Mouse (Mus musculus) intestine, embryonic 14.5 days (tissue): Measurements from ENCODE around the gene Med10. TPM values are rescaled to one million over a fixed set of nuclear protein-coding genes. Genes with fewer than 3 reads are reported as not detected.

Source experiments
- ATAC-seq: fragments of 200-750 bp; cut with Nextera tagmentation; replicated peaks from 2 replicates; pipeline ENCODE4 v1.8.0; 2017; ENCODE audit warnings: low read depth, moderate number of reproducible peaks, moderate TSS enrichment, moderate library complexity; ENCODE audit not compliant: low FRiP score, low TSS enrichment
- DNase-seq: peaks from one replicate; pipeline ENCODE4 v3.0.0-alpha.2; 2018; ENCODE audit warnings: low spot score
- H3K27ac ChIP-seq: fragments of 300-500 bp; sonication (generic); 2 replicates; pipeline ENCODE4 v1.5.1; 2014; ENCODE audit warnings: low read depth, mild to moderate bottlenecking, control low read depth
- H3K27me3 ChIP-seq: fragments of 300-500 bp; sonication (generic); replicated peaks from 2 replicates; pipeline ENCODE4 v1.6.1; 2014; ENCODE audit warnings: low read length, control low read depth; ENCODE audit not compliant: control insufficient read depth, insufficient read depth
- H3K36me3 ChIP-seq: fragments of 300-500 bp; sonication (generic); 2 replicates; pipeline ENCODE4 v1.6.1; 2014; ENCODE audit warnings: low read length, control low read depth; ENCODE audit not compliant: control insufficient read depth, insufficient read depth
- H3K4me1 ChIP-seq: fragments of 300-500 bp; sonication (generic); replicated peaks from 2 replicates; pipeline ENCODE4 v1.6.1; 2014; ENCODE audit warnings: low read length, control low read depth, mixed read lengths; ENCODE audit not compliant: control insufficient read depth, insufficient read depth
- H3K4me2 ChIP-seq: fragments of 300-500 bp; sonication (generic); 2 replicates; pipeline ENCODE4 v1.6.1; 2014; ENCODE audit warnings: low read length
- H3K4me3 ChIP-seq: fragments of 300-500 bp; sonication (generic); 2 replicates; pipeline ENCODE4 v1.5.1; 2014; ENCODE audit warnings: low read depth, low read length, control low read depth, mixed read lengths
- H3K9ac ChIP-seq: fragments of 300-500 bp; sonication (generic); 2 replicates; pipeline ENCODE4 v1.6.1; 2014; ENCODE audit warnings: mild to moderate bottlenecking, low read length
- H3K9me3 ChIP-seq: fragments of 300-500 bp; sonication (generic); 2 replicates; pipeline ENCODE4 v1.6.1; 2016; ENCODE audit warnings: low read length, control low read depth; ENCODE audit not compliant: control insufficient read depth
- WGBS: fragments of 180-500 bp; shearing (Covaris S2); extraction: QIAGEN DNeasy Blood & Tissue Kit; methylation state at CpG from one replicate; pipeline ENCODE4 v1.1.7; 2014; 5-methylcytosine and 5-hydroxymethylcytosine counted together
- polyA plus RNA-seq: library from polyadenylated mRNA; unstranded; fragments of >200 nt; fragmentation: Nextera tagmentation; extraction: Ambion mirVana; gene quantifications from 2 replicates; pipeline ENCODE4 v1.2.1, GENCODE M21; 2014

Gene Med10
- polyA plus RNA-seq, 1 experiment from 2014 or later, result 129 TPM

DNA sequence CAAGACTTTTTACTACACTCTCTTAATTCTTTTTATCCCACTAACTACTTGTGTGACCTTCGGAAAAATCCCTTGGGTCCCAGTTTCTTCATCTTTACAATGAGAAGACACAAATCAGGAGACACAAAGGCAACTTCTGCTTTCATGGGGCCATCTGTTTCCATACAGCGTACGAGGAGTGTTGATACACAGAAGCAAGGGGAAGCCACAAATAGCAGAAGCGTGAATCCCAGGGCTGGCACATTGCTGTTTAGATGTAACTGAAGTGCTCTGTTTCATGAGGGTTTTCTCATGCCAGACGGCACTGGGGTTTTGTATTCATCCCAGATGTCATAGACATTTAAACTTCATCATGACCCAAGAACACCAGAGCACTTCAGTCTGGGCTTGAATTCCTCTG, 13.5 kb upstream of the Med10 start:
- Histone ChIP-seq H3K9me3 (no peaks in the 10 kb centered on the region), H3K27me3 (no peaks in the 10 kb centered on the region), H3K36me3 (no peaks in the 10 kb centered on the region), H3K4me3 (no peak overlapping the region), H3K4me1 (no peaks in the 10 kb centered on the region), H3K9ac (no peak overlapping the region), H3K4me2 (no peak overlapping the region), H3K27ac (no peak overlapping the region)
- 73% methylated on average over 5 of the region's 5 CpGs for WGBS
- DNase-seq (no peak), ATAC-seq (no peak)

DNA sequence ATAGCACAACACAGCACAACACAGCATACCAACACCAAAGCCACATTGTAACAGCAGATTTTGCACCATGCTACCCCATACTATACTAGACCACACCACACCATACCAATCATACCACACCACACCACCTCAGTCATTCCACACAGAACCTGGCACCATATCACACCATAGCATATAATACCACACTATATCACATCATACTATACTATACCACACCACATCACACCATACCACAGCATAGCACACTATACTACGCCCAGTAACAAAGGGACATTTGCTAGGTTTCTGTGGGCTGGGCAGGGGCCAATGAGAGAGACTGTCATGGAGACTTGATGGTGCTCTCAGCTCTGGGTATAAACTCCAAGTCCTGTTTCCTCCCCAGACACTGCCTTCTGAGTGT, 10.4 kb upstream of the Med10 start:
- DNase-seq (no peak), ATAC-seq (no peak)
- Histone ChIP-seq H3K4me1 (no peaks in the 10 kb centered on the region), H3K9me3 (no peaks in the 10 kb centered on the region), H3K4me2 (no peak overlapping the region), H3K27me3 (no peaks in the 10 kb centered on the region), H3K27ac (no peak overlapping the region), H3K36me3 (no peaks in the 10 kb centered on the region), H3K4me3 (no peak overlapping the region), H3K9ac (no peak overlapping the region)
- 85% methylated on average over 1 of the region's 1 CpGs for WGBS

GRCm38 (mm10) chr13:69792541-69793009, 9.6 kb upstream of the Med10 start:
- Histone ChIP-seq H3K4me2 (no peak overlapping the region), H3K27ac (no peak overlapping the region), H3K4me3 (no peak overlapping the region), H3K4me1 (no peaks in the 10 kb centered on the region), H3K9ac (no peak overlapping the region), H3K36me3 (no peaks in the 10 kb centered on the region), H3K9me3 (no peaks in the 10 kb centered on the region), H3K27me3 (no peaks in the 10 kb centered on the region)
- ATAC-seq (no peak), DNase-seq (no peak)
- WGBS, result 54% methylated on average over 12 of the region's 12 CpGs

DNA sequence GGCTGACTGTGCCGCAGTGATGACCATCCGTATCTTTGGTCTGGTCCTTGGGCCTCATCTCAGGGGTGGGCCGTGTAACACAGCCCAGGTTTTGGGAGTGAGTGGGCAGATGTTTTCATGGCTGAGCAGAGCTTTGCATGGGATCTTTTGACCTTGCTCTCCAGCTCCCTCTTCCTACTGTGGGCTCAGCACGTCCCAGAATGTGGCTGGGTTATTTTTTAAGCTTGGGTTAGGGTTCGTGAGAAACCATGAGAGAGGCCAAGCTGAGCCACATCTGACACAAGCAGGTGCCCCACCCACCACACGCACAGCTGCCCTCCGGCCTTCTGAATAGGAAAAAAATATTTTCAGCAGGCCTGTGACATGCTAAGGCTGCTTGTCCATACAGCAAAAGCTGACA, 7.4 kb upstream of the Med10 start:
- 65% methylated on average over 7 of the region's 7 CpGs for WGBS
- no peak for ATAC-seq

DNA sequence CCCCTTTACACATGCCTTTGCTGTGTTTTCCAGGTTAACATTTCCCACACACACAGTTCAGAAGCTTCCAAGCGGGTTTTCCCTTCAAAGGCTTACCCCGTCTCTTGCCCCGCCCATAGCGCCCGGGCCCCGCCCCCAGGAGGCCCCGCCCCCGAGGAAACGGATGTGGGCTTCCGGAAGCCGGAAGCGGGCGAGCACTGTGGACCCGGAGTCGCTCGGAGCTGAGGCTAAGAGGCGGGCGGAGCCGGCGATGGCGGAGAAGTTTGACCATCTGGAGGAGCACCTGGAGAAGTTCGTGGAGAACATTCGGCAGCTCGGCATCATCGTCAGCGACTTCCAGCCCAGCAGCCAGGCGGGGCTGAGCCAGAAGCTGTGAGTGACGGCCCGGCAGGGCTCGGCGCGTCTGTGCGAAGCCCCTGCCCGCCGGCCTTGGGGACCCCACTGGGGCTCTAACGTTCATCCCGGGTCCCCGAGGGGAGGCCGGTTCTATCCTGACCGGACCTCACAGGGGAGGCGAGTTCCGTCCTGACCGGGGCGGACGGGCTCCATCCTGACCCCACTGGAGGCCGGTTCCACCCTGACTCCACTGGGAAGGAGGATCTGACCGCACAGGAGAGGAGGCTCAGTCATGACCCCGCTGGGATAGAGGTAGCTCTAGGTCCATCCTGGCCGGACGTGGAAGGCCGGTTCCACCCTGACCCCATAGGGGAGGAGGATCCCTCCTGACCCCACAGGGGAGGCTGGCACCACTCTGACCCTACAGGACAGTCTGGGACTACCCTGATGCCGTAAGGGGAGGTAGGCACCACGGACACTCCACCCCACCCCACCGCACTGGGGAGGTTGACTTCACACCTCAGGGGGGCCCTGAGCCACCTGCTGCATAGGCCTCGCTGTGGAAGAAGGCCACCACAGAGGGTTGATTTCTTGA, 7.8 kb downstream of the Med10 start:
- Histone ChIP-seq H3K4me3 (peak overlapping the region; percentile 69), H3K9ac (peak overlapping the region; percentile 85), H3K4me2 (peak overlapping the region; percentile 97), H3K27me3 (no peaks in the 10 kb centered on the region), H3K27ac (no peak overlapping the region), H3K36me3 (peaks cover 31% of the 10 kb centered on the region), H3K4me1 (peaks cover 10% of the 10 kb centered on the region), H3K9me3 (no peaks in the 10 kb centered on the region)
- ATAC-seq, result peak; percentile 97
- DNase-seq, result peak; percentile 98
- under 1% methylated on average over 55 of the region's 55 CpGs for WGBS

More for the DNA sequence above, 7.4 kb upstream of the Med10 start:
- H3K9ac ChIP-seq, result no peak overlapping the region
- H3K27ac ChIP-seq, result no peak overlapping the region
- no peaks in the 10 kb centered on the region for H3K4me1 ChIP-seq
- H3K4me3 ChIP-seq, result no peak overlapping the region
- no peak overlapping the region for H3K4me2 ChIP-seq
- no peaks in the 10 kb centered on the region for H3K36me3 ChIP-seq
- H3K27me3 ChIP-seq, result no peaks in the 10 kb centered on the region
- DNase-seq, result no peak
- H3K9me3 ChIP-seq, result no peaks in the 10 kb centered on the region

DNA sequence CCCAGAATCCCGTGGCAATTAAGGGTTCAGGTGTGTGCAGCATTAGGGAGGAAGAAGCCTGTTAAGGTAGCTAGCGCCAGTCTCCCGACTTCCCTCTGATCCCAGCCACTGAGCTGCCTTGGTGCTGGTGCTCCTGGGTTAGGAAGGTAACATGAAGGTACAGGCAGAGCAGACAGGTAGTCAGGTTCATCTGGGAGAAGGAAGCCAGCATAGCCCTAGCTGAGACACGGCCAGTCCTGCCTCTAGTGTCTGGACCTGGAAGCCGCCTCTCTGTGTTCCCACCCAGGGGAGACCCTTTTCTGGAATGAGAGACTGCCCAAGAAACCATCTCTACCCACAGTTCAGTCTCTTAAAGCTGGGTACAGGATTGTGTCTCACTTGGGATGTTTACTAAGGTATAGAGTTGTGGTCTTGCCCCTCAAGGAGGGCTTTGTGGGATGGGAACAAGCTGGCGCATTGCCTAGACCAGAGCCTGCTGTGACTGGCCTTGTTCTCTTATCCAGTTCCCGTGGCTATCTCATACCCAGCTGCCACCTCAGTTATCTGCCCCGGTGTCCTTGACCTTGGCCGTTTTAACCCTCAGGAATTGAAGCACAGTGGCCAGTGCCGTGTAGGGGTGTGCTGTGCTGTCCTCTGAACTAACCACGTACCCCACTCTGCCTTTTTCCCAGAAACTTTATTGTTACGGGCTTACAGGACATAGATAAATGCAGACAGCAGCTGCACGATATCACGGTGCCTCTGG, 8.9 kb downstream of the Med10 start:
- Histone ChIP-seq H3K4me2 (peak overlapping the region; percentile 97), H3K4me3 (peak overlapping the region; percentile 69), H3K36me3 (peaks cover 42% of the 10 kb centered on the region), H3K9ac (peak overlapping the region; percentile 85), H3K9me3 (no peaks in the 10 kb centered on the region), H3K27me3 (no peaks in the 10 kb centered on the region), H3K4me1 (peaks cover 10% of the 10 kb centered on the region), H3K27ac (no peak overlapping the region)
- WGBS, result 87% methylated on average over 14 of the region's 14 CpGs
- ATAC-seq (no peak), DNase-seq (no peak)

GRCm38 (mm10) chr13:69813870-69814269, 11.7 kb downstream of the Med10 start:
- ATAC-seq (no peak), DNase-seq (no peak)
- peaks cover 10% of the 10 kb centered on the region for H3K4me1 ChIP-seq
- H3K9me3 ChIP-seq, result no peaks in the 10 kb centered on the region
- H3K27ac ChIP-seq, result no peak overlapping the region
- H3K4me2 ChIP-seq, result no peak overlapping the region
- H3K9ac ChIP-seq, result no peak overlapping the region
- peaks cover 55% of the 10 kb centered on the region for H3K36me3 ChIP-seq
- H3K27me3 ChIP-seq, result no peaks in the 10 kb centered on the region
- 90% methylated on average over 5 of the region's 5 CpGs for WGBS
- H3K4me3 ChIP-seq, result no peak overlapping the region

DNA sequence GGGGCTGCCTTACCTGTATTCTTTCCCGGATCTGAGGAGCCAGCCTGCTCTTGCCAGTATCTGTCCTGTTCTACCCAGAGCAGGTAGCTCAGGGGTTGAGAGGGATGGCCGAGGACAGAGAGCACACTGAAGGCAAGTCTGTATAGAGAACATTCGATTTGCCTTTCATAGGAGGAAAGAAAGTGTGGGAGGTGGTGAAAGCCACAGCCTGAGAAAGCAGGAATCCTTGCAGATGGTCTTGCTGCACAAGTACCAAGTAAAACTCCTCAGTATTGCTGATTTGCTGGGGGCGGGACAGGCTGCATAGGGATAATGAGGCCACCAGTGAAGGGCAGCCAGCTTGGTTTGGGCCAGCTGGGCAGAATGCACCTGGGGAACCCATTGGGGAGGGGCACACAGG, 16.1 kb downstream of the Med10 start:
- ATAC-seq, result no peak
- no peak overlapping the region for H3K4me3 ChIP-seq

More for the DNA sequence above, 16.1 kb downstream of the Med10 start:
- Histone ChIP-seq H3K9me3 (no peaks in the 10 kb centered on the region), H3K27ac (no peak overlapping the region), H3K36me3 (peaks cover 40% of the 10 kb centered on the region), H3K27me3 (no peaks in the 10 kb centered on the region), H3K4me2 (no peak overlapping the region), H3K9ac (no peak overlapping the region), H3K4me1 (no peaks in the 10 kb centered on the region)
- no peak for DNase-seq
- WGBS, result 73% methylated on average over 4 of the region's 4 CpGs
